Mouse (Mus musculus): ENCODE results near the gene Msln. TPM values are rescaled to one million over a fixed set of nuclear protein-coding genes. Genes with fewer than 3 reads are reported as not detected.
A peak's percentile ranks its signal among the peaks of the same experiment; 100 is the strongest.

The Msln gene
- total and polyA plus RNA-seq, 2 experiments from 2014 or later = 1.6 to 2.2 TPM

- DNase-seq (ENCODE audit: low spot score) (no peak), ATAC-seq (ENCODE audit: low FRiP score) (no peak)
- H3K4me3 ChIP-seq (ENCODE audit: low read depth, low read length) = no peak overlapping the region
- H3K9ac ChIP-seq (replicated peaks; ENCODE audit: low read length, poor library complexity, severe bottlenecking) = no peak overlapping the region
- peaks cover 11% of the 10 kb centered on the region for H3K4me1 ChIP-seq (ENCODE audit: insufficient read depth, low read length)
- H3K27me3 ChIP-seq (ENCODE audit: insufficient read depth, low read length) = no peaks in the 10 kb centered on the region
- H3K4me2 ChIP-seq (ENCODE audit: low read depth, low read length, poor library complexity, severe bottlenecking) = no peak overlapping the region
- no peak overlapping the region for H3K27ac ChIP-seq (ENCODE audit: low read depth, low read length)
- WGBS = 76% methylated on average over 7 of the region's 7 CpGs
- H3K36me3 ChIP-seq (ENCODE audit: insufficient read depth, low read length) = peaks cover 49% of the 10 kb centered on the region
- no peak for TF ChIP-seq CTCF (IDR thresholded peaks at IDR 0.05)
- no peaks in the 10 kb centered on the region for H3K9me3 ChIP-seq (ENCODE audit: low read length)
Observed at GRCm38 (mm10) chr17:25783086-25783485, 28.9 kb upstream of the Msln start.

GRCm38 (mm10) chr17:25781339-25781738 lies 27.2 kb upstream of the Msln start:
- no peak for TF ChIP-seq CTCF (IDR thresholded peaks at IDR 0.05)
- Histone ChIP-seq H3K4me3 (ENCODE audit: low read depth, low read length) (no peak overlapping the region), H3K9me3 (ENCODE audit: low read length) (no peaks in the 10 kb centered on the region), H3K36me3 (ENCODE audit: insufficient read depth, low read length) (peaks cover 44% of the 10 kb centered on the region), H3K4me1 (ENCODE audit: insufficient read depth, low read length) (peaks cover 11% of the 10 kb centered on the region), H3K4me2 (ENCODE audit: low read depth, low read length, poor library complexity, severe bottlenecking) (no peak overlapping the region), H3K27me3 (ENCODE audit: insufficient read depth, low read length) (no peaks in the 10 kb centered on the region), H3K9ac (replicated peaks; ENCODE audit: low read length, poor library complexity, severe bottlenecking) (no peak overlapping the region), H3K27ac (ENCODE audit: low read depth, low read length) (no peak overlapping the region)
- WGBS = 85% methylated on average over 6 of the region's 6 CpGs
- DNase-seq (ENCODE audit: low spot score) = no peak
- no peak for ATAC-seq (ENCODE audit: low FRiP score)

- DNase-seq (ENCODE audit: low spot score) = no peak
- no peak overlapping the region for H3K27ac ChIP-seq (ENCODE audit: low read depth, low read length)
- no peak overlapping the region for H3K9ac ChIP-seq (replicated peaks; ENCODE audit: low read length, poor library complexity, severe bottlenecking)
- no peak overlapping the region for H3K4me3 ChIP-seq (ENCODE audit: low read depth, low read length)
- peaks cover 34% of the 10 kb centered on the region for H3K36me3 ChIP-seq (ENCODE audit: insufficient read depth, low read length)
- H3K4me2 ChIP-seq (ENCODE audit: low read depth, low read length, poor library complexity, severe bottlenecking) = no peak overlapping the region
- H3K4me1 ChIP-seq (ENCODE audit: insufficient read depth, low read length) = peaks cover 7% of the 10 kb centered on the region
- H3K9me3 ChIP-seq (ENCODE audit: low read length) = no peaks in the 10 kb centered on the region
- no peak for TF ChIP-seq CTCF (IDR thresholded peaks at IDR 0.05)
- no peaks in the 10 kb centered on the region for H3K27me3 ChIP-seq (ENCODE audit: insufficient read depth, low read length)
- 96% methylated on average over 5 of the region's 5 CpGs for WGBS
- ATAC-seq (ENCODE audit: low FRiP score) = no peak
Observed at GRCm38 (mm10) chr17:25777948-25778347, 23.8 kb upstream of the Msln start.

- TF ChIP-seq CTCF (IDR thresholded peaks at IDR 0.05) = no peak
- no peak overlapping the region for H3K9ac ChIP-seq (replicated peaks; ENCODE audit: low read length, poor library complexity, severe bottlenecking)
- no peak for DNase-seq (ENCODE audit: low spot score)
- H3K4me2 ChIP-seq (ENCODE audit: low read depth, low read length, poor library complexity, severe bottlenecking) = no peak overlapping the region
- H3K36me3 ChIP-seq (ENCODE audit: insufficient read depth, low read length) = peaks cover 11% of the 10 kb centered on the region; the same call in 1 of the 2 replicates
- 81% methylated on average over 10 of the region's 10 CpGs for WGBS
- H3K4me3 ChIP-seq (ENCODE audit: low read depth, low read length) = no peak overlapping the region
- peaks cover 7% of the 10 kb centered on the region for H3K4me1 ChIP-seq (ENCODE audit: insufficient read depth, low read length)
- H3K9me3 ChIP-seq (ENCODE audit: low read length) = no peaks in the 10 kb centered on the region
- H3K27me3 ChIP-seq (ENCODE audit: insufficient read depth, low read length) = no peaks in the 10 kb centered on the region
- no peak for ATAC-seq (ENCODE audit: low FRiP score)
- no peak overlapping the region for H3K27ac ChIP-seq (ENCODE audit: low read depth, low read length)
Observed at GRCm38 (mm10) chr17:25775318-25776062, 21.3 kb upstream of the Msln start.

GRCm38 (mm10) chr17:25773549-25774120 lies 19.5 kb upstream of the Msln start, which contains the start of gene Narfl:
Gene Narfl, plus strand, starts transcription at chr17:25773776.
- no peaks in the 10 kb centered on the region for H3K27me3 ChIP-seq (ENCODE audit: insufficient read depth, low read length)
- H3K9me3 ChIP-seq (ENCODE audit: low read length) = no peaks in the 10 kb centered on the region
- peak within 1 kb of the TSS; percentile 86 for H3K9ac ChIP-seq (replicated peaks; ENCODE audit: low read length, poor library complexity, severe bottlenecking)
- DNase-seq (ENCODE audit: low spot score) (peak; percentile 97), ATAC-seq (ENCODE audit: low FRiP score) (peak; percentile 79)
- H3K4me1 ChIP-seq (ENCODE audit: insufficient read depth, low read length) = peaks cover 7% of the 10 kb centered on the region
- H3K36me3 ChIP-seq (ENCODE audit: insufficient read depth, low read length) = 0 out of 2 replicates have a peak, but pooled peaks cover 6% of the 10 kb centered on the region
- under 1% methylated on average over 37 of the region's 37 CpGs for WGBS
- peak within 1 kb of the TSS; percentile 61 for H3K4me3 ChIP-seq (ENCODE audit: low read depth, low read length)
- TF ChIP-seq CTCF (IDR thresholded peaks at IDR 0.05) = peak; percentile 100
- H3K4me2 ChIP-seq (ENCODE audit: low read depth, low read length, poor library complexity, severe bottlenecking) = peak within 1 kb of the TSS; percentile 78
- no peak within 1 kb of the TSS for H3K27ac ChIP-seq (ENCODE audit: low read depth, low read length)

- TF ChIP-seq CTCF (IDR thresholded peaks at IDR 0.05) = no peak
- H3K4me3 ChIP-seq (ENCODE audit: low read depth, low read length) = no peak overlapping the region
- no peak overlapping the region for H3K27ac ChIP-seq (ENCODE audit: low read depth, low read length)
- H3K36me3 ChIP-seq (ENCODE audit: insufficient read depth, low read length) = no peaks in the 10 kb centered on the region
- WGBS = 61% methylated on average over 9 of the region's 9 CpGs
- no peak overlapping the region for H3K9ac ChIP-seq (replicated peaks; ENCODE audit: low read length, poor library complexity, severe bottlenecking)
- ATAC-seq (ENCODE audit: low FRiP score) (no peak), DNase-seq (ENCODE audit: low spot score) (no peak)
- H3K4me2 ChIP-seq (ENCODE audit: low read depth, low read length, poor library complexity, severe bottlenecking) = no peak overlapping the region
- H3K4me1 ChIP-seq (ENCODE audit: insufficient read depth, low read length) = peaks cover 2% of the 10 kb centered on the region
- H3K27me3 ChIP-seq (ENCODE audit: insufficient read depth, low read length) = no peaks in the 10 kb centered on the region
- H3K9me3 ChIP-seq (ENCODE audit: low read length) = no peaks in the 10 kb centered on the region
Observed at GRCm38 (mm10) chr17:25769331-25769730, 15.2 kb upstream of the Msln start.
